In genomic region chr6:125231117-125232044, GRCm38 (mm10) we compare ENCODE assay signal across 1 mouse cellular context.
A peak's percentile ranks its signal among the peaks of the same experiment; 100 is the strongest.
TF ChIP-seq lines count a peak whose summit lies in the region.

Gene Tapbpl, minus strand, starts transcription at chr6:125231860.

TF ChIP-seq in CH12.LX, 34 proteins besides CTCF, POLR2A, EP300 and RAD21 (continued from another document):
- TF ChIP-seq JUN (IDR thresholded peaks at IDR 0.05; ENCODE audit: insufficient read depth, low read depth, low read length) (no peak), HCFC1 (IDR thresholded peaks at IDR 0.05; ENCODE audit: low read depth, low read length) (peak; percentile 53), E2F4 (IDR thresholded peaks at IDR 0.05; ENCODE audit: insufficient replicate concordance, low read depth, low read length) (no peak), RCOR1 (conservative IDR thresholded peaks at IDR 0.05; ENCODE audit: low read depth, low read length) (no peak; the same call in 1 of the 2 replicates), ZKSCAN1 (IDR thresholded peaks at IDR 0.05; ENCODE audit: borderline replicate concordance, low read depth, low read length) (no peak), USF1 (IDR thresholded peaks at IDR 0.05; ENCODE audit: low read depth, low read length) (no peak), NELFE (IDR thresholded peaks at IDR 0.05; ENCODE audit: low read depth, low read length) (peak; percentile 24; the same call in 1 of the 2 replicates), POLR2AphosphoS2 (IDR thresholded peaks at IDR 0.05; ENCODE audit: low read depth, low read length) (peak; percentile 78; the same call in 1 of the 2 replicates), CHD2 (IDR thresholded peaks at IDR 0.05; ENCODE audit: low read length) (peak; percentile 77), MAZ (IDR thresholded peaks at IDR 0.05; ENCODE audit: low read depth, low read length) (peak; percentile 81), ZNF384 (IDR thresholded peaks at IDR 0.05; ENCODE audit: low read depth, low read length) (no peak), MEF2A (IDR thresholded peaks at IDR 0.05; ENCODE audit: borderline replicate concordance, low read depth, low read length) (peak; percentile 9; the same call in 1 of the 2 replicates), USF2 (conservative IDR thresholded peaks at IDR 0.05; ENCODE audit: low read depth, low read length) (no peak), PAX5 (IDR thresholded peaks at IDR 0.05; ENCODE audit: low read length) (no peak), TBP (conservative IDR thresholded peaks at IDR 0.05; ENCODE audit: low read depth, low read length) (peak; percentile 85), IRF4 (IDR thresholded peaks at IDR 0.05; ENCODE audit: low read depth, low read length) (peak; percentile 88), BHLHE40 (IDR thresholded peaks at IDR 0.05; ENCODE audit: low read depth, low read length) (no peak), SIN3A (IDR thresholded peaks at IDR 0.05; ENCODE audit: low read length) (no peak; the same call in 1 of the 2 replicates)
